Mouse (Mus musculus): Measurements from ENCODE around the gene Cst13.
A peak's percentile ranks its signal among the peaks of the same experiment; 100 is the strongest.

Cst13 gene

DNA sequence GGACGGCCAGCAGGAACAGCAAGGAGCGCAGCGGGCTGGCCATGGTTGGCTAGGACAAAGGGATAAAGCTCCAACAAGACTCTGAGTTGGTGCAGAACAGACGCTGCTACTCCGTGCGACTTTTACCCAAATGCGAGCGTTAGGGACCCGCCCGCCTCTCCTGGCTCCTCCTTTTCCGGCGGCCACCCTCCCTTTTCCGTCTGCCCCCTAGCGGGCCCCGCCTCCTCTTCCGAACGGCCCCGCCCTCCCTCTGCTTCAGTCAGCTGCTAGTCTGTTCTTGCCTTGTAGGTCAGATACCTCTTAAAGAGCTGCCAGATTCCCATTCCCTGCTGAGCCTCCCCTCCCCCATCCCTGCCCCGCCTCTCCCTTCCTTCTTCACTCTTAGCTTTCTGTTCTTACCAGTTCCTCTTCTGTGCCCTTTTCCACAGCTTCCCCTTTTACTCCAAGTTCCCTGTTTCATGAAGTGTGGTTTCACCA is 55.5 kb downstream of the Cst13 start, which contains the start of gene Cst3:
Cst3 (minus strand) TSS at position 358 of the 477 bp plus-strand sequence.
- DNase-seq: peak; percentile 97

DNA sequence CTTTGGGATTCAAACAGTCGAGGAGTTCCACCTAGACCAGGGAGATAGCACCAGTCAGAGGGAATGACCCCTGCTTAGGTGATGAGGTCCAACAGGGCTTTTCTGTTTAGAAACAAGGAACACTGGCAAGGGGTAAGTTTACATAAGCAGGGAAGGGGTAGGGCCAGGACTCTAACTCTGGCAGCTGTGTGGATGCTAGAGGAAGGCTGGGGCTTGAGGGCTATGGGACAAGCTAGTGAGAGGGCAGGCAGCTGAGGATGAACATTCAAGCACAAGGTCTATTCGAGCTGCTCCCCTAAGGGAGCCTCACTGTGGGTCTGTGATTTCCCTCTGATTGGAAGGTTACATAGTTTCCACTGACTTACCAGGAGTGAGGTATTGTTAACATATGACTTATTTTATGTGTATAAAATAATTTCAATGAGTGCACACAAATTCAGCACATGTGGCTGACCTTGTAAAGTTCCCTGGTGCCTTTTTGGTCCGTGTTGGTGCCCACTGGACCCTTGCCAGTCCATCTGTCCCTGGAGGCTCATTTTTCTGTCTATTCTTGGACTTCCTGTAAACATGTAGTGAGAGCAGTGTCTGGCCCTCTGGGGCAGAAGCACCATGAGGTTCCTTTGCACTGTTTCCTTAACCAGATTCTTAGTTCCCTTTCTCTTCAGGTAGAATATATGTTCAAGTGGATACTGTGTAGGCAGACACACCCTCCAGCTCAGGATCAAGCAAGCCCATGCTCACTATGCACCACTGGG is 57.3 kb downstream of the Cst13 start:
- DNase-seq: peak; percentile 60

DNA sequence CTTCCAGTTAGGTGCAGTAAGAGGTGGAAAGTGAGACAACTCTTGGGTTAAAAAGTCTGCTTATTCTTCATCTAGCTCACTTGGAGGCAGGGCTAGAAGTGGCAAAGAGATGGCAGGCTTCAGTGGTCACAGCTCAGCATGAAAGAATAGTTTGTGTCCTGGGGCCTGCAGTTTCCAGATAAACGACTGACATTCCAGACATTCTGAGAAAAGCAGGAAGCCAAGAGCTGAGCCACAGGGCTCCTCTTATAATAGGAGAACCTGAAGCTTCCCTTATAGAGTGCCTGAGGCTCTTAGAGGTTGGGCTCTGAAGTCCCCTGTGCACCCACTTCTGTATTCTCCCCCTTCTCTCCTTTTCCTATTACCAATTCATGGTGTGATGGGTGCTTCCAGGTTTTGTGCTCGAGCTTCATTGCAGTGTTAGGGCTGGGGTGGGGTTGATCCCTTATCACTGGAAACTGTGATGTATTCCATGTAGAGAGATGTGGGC is 58.8 kb downstream of the Cst13 start:
- no peak for DNase-seq

DNA sequence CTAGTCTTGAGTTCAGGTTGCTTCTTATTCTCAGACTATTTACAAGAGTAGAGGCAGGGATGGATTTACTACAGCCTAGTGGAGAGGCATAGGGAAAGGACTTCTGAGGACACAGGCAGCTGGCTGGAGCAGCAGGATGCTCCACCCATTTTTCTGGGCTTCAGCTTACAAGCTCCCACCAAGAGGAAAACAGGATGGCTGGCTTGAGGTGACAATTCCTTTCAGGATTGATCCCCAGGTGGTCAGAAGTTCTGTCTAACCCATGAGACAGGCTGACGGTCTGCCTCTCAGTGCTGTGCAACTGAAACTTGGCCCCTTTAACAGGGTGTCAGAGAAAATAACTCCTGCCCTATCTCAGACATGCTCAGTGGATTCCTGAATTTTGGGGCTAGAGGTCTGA is 59.3 kb downstream of the Cst13 start:
- peak; percentile 51 for DNase-seq
